22 mouse cellular contexts compared by ENCODE assay signal in the genomic region with DNA sequence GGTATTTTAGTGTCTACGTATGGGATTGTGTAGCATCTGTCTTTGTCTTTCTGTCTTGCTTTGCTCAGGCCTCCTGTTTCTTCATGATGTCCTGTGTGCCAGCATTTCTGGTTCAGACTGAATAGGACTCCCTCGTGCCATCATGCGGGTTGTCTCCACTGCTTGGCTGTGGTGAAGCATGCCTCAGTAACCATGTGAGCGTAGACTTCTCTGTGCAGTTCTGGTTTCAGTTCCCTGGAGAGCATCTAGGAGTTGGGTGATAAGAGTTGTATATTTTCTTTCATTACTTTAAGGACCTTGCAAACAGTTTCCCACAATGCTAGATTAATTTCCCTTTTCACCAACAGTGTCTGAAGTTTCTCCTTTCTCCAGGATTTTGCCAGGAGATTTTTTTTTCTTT. TPM values are rescaled to one million over a fixed set of nuclear protein-coding genes. Genes with fewer than 3 reads are reported as not detected.
DNase-seq lines count a peak whose midpoint lies in the region; ATAC-seq and TF ChIP-seq lines count a peak whose summit lies in the region.
"Had no signal": no experiment of that assay in that cellular context is flagged by ENCODE, and none has a peak within 500 bp of the region (broad histone marks: within the 10 kb centered on the region; RNA-seq: fewer than 3 reads in every experiment).

No protein-coding gene starts in this region.

- no peak for TF ChIP-seq RAD21 in CH12.LX (IDR thresholded peaks at IDR 0.05; ENCODE audit: low read depth, low read length)

- H3K4me2 ChIP-seq in heart, embryonic 13.5 days, result no peak overlapping the region
- H3K4me2 ChIP-seq in CH12.LX (ENCODE audit: insufficient read depth, low read depth, poor library complexity, severe bottlenecking), result no peak overlapping the region
- H3K4me2 ChIP-seq: embryonic facial prominence, embryonic 13.5 days; forebrain, embryonic 12.5 days; hindbrain, embryonic 12.5 days had no signal

- no peak for DNase-seq in heart, postnatal 10 days
- DNase-seq in CH12.LX (ENCODE audit: extremely low read depth), result peak; percentile 20
- no peak for DNase-seq in left cerebral cortex, postnatal 36 days (ENCODE audit: low spot score in 2 of 2)
- DNase-seq in left cerebral cortex, postnatal 10 days (ENCODE audit: extremely low spot score in 1 of 2, low spot score in 2 of 2), result no peak
- DNase-seq: adrenal gland, postnatal 10 days; B cell, adult 2 months; cerebellum, adult 11-12 months; cerebellum, adult 9-10 months; cerebellum, postnatal 25 days; gastrocnemius, postnatal 36 days; heart, postnatal 36 days had no signal

- no peaks in the 10 kb centered on the region for H3K79me2 ChIP-seq in CH12.LX (replicated peaks; ENCODE audit: control insufficient read depth, extremely low read depth, insufficient read depth, poor library complexity, severe bottlenecking)

- 78% methylated on average over 4 of the region's 4 CpGs for WGBS in heart, embryonic 13.5 days

- TF ChIP-seq EP300 in CH12.LX (IDR thresholded peaks at IDR 0.05; ENCODE audit: low read length), result no peak

- no peak overlapping the region for H3K4me3 ChIP-seq in heart, embryonic 13.5 days
- H3K4me3 ChIP-seq in CH12.LX (replicated peaks in 1 of 3; ENCODE audit: low read depth in 2 of 3, low read length in 2 of 3, poor library complexity in 1 of 3), result no peak overlapping the region
- H3K4me3 ChIP-seq: embryonic facial prominence, embryonic 13.5 days; forebrain, embryonic 12.5 days; hindbrain, embryonic 12.5 days had no signal

- no peak for ATAC-seq in heart, embryonic 13.5 days (ENCODE audit: extremely low read depth, insufficient number of reproducible peaks, low FRiP score, low TSS enrichment)
- ATAC-seq in common myeloid progenitor, adult 5-6 weeks (replicated peaks; ENCODE audit: low read depth, poor library complexity, severe bottlenecking), result peak; percentile 82
- ATAC-seq in megakaryocyte progenitor cell, adult 5-6 weeks (replicated peaks; ENCODE audit: poor library complexity), result peak; percentile 72
- ATAC-seq: CD4-positive, CD25-positive, alpha-beta regulatory T cell, adult 4 months; forebrain, embryonic 16.5 days; hindbrain, embryonic 16.5 days; inflammation-experienced regulatory T-cells, adult 6 months; intestine, postnatal 0 days had no signal

- TF ChIP-seq POLR2A in CH12.LX (IDR thresholded peaks at IDR 0.05; ENCODE audit: low read depth, low read length), result no peak

- H3K27me3 ChIP-seq in heart, embryonic 13.5 days (replicated peaks), result no peaks in the 10 kb centered on the region
- H3K27me3 ChIP-seq in CH12.LX (replicated peaks), result no peaks in the 10 kb centered on the region
- H3K27me3 ChIP-seq: embryonic facial prominence, embryonic 13.5 days; forebrain, embryonic 12.5 days; hindbrain, embryonic 12.5 days had no signal

- TF ChIP-seq CTCF in CH12.LX (conservative IDR thresholded peaks at IDR 0.05 in 1 of 2, IDR thresholded peaks at IDR 0.05 in 1 of 2; ENCODE audit: low read depth in 2 of 2, low read length in 2 of 2), result no peak

- intact Hi-C loops in heart, postnatal 10 days (cut with DNase I), result no loop called here
- intact Hi-C loops in left cerebral cortex, postnatal 36 days (cut with DNase I), result no loop called here
- intact Hi-C loops in left cerebral cortex, postnatal 10 days (cut with DNase I), result no loop called here

- 0 out of 2 replicates have a peak overlapping the region, but pooled peaks have one; percentile 25 for H3K27ac ChIP-seq in heart, embryonic 13.5 days (replicated peaks)
- H3K27ac ChIP-seq in CH12.LX (ENCODE audit: insufficient read depth, low read depth), result no peak overlapping the region
- H3K27ac ChIP-seq: embryonic facial prominence, embryonic 13.5 days; forebrain, embryonic 12.5 days; hindbrain, embryonic 12.5 days had no signal

- H3K36me3 ChIP-seq in heart, embryonic 13.5 days, result peaks cover 39% of the 10 kb centered on the region
- H3K36me3 ChIP-seq in CH12.LX (replicated peaks in 1 of 2; ENCODE audit: control insufficient read depth in 1 of 2, insufficient read depth in 1 of 2, low read length in 1 of 2), result peaks cover 0 to 21% of the 10 kb centered on the region in 2 experiments
- H3K36me3 ChIP-seq: embryonic facial prominence, embryonic 13.5 days; forebrain, embryonic 12.5 days; hindbrain, embryonic 12.5 days had no signal

- no peaks in the 10 kb centered on the region for H3K9me3 ChIP-seq in heart, embryonic 13.5 days
- no peaks in the 10 kb centered on the region for H3K9me3 ChIP-seq in CH12.LX (replicated peaks; ENCODE audit: low read length)
- H3K9me3 ChIP-seq: embryonic facial prominence, embryonic 13.5 days; forebrain, embryonic 12.5 days; hindbrain, embryonic 12.5 days had no signal

- H3K4me1 ChIP-seq in heart, embryonic 13.5 days, result peaks cover 72% of the 10 kb centered on the region
- peaks cover 0 to 8% of the 10 kb centered on the region in 2 experiments; a peak in 2 of 4 replicates for H3K4me1 ChIP-seq in CH12.LX (ENCODE audit: control insufficient read depth in 1 of 2, insufficient read depth in 2 of 2)
- H3K4me1 ChIP-seq: hindbrain, embryonic 12.5 days had no signal

- no peak overlapping the region for H3K9ac ChIP-seq in heart, embryonic 13.5 days
- no peak overlapping the region for H3K9ac ChIP-seq in CH12.LX (ENCODE audit: insufficient read depth, low read depth)
- H3K9ac ChIP-seq: embryonic facial prominence, embryonic 13.5 days; forebrain, embryonic 12.5 days; hindbrain, embryonic 12.5 days had no signal

- in situ Hi-C loops in CH12.LX (cut with MboI; ENCODE audit: low pct_ligation_motif_present, low pct_unique_long_range_greater_than_20kb, low sequenced_read_pairs), result no loop called here

- dilution Hi-C loops in CH12.LX (cut with MboI; ENCODE audit: extremely low pct_ligation_motif_present, extremely low pct_unique_long_range_greater_than_20kb, low sequenced_read_pairs), result no loop called here

TF ChIP-seq in CH12.LX, 34 proteins besides CTCF, POLR2A, EP300 and RAD21:
- no peak for TF ChIP-seq USF2 (conservative IDR thresholded peaks at IDR 0.05; ENCODE audit: low read depth, low read length)
- no peak for TF ChIP-seq PAX5 (IDR thresholded peaks at IDR 0.05; ENCODE audit: low read length)
- no peak for TF ChIP-seq NELFE (IDR thresholded peaks at IDR 0.05; ENCODE audit: low read depth, low read length)
- no peak for TF ChIP-seq BHLHE40 (IDR thresholded peaks at IDR 0.05; ENCODE audit: low read depth, low read length)
- no peak for TF ChIP-seq RCOR1 (conservative IDR thresholded peaks at IDR 0.05; ENCODE audit: low read depth, low read length)
- TF ChIP-seq MAX (IDR thresholded peaks at IDR 0.05; ENCODE audit: low read length), result no peak
- TF ChIP-seq POLR2AphosphoS2 (IDR thresholded peaks at IDR 0.05; ENCODE audit: low read depth, low read length), result no peak
- no peak for TF ChIP-seq KAT2A (IDR thresholded peaks at IDR 0.05; ENCODE audit: insufficient replicate concordance, low read length)
- no peak for TF ChIP-seq MAZ (IDR thresholded peaks at IDR 0.05; ENCODE audit: low read depth, low read length)
- TF ChIP-seq ZKSCAN1 (IDR thresholded peaks at IDR 0.05; ENCODE audit: borderline replicate concordance, low read depth, low read length), result no peak
- TF ChIP-seq UBTF (IDR thresholded peaks at IDR 0.05; ENCODE audit: low read depth, low read length), result no peak
- TF ChIP-seq NRF1 (IDR thresholded peaks at IDR 0.05; ENCODE audit: low read depth, low read length), result no peak
- TF ChIP-seq ZMIZ1 (IDR thresholded peaks at IDR 0.05; ENCODE audit: low read depth, low read length), result no peak
- TF ChIP-seq ETS1 (conservative IDR thresholded peaks at IDR 0.05; ENCODE audit: low read depth, low read length), result no peak
- no peak for TF ChIP-seq ZC3H11A (IDR thresholded peaks at IDR 0.05; ENCODE audit: low read depth, low read length)
- no peak for TF ChIP-seq ZNF384 (IDR thresholded peaks at IDR 0.05; ENCODE audit: low read depth, low read length)
- TF ChIP-seq TCF12 (IDR thresholded peaks at IDR 0.05; ENCODE audit: low read depth, low read length), result no peak
- TF ChIP-seq MEF2A (IDR thresholded peaks at IDR 0.05; ENCODE audit: borderline replicate concordance, low read depth, low read length), result no peak
- no peak for TF ChIP-seq MXI1 (IDR thresholded peaks at IDR 0.05; ENCODE audit: low read depth, low read length)

RNA-seq across cellular contexts. Expression of gene Fam198b, which starts 17.4 kb away (rescaled TPM):
- polyA plus RNA-seq in heart, embryonic 13.5 days (2015; fragmentation: Nextera tagmentation; extraction: Ambion mirVana), result 43.8 and 54.8 TPM in 2 replicates
- total RNA-seq in heart, postnatal 10 days (2021), result 10 to 100 TPM; 73.6 to 85.2 TPM
- 1.2 and 1.8 TPM in 2 replicates for total RNA-seq in CH12.LX (2012; rRNA removed)
- total RNA-seq in CH12.LX (2014; rRNA removed), result 6.7 and 8.5 TPM in 2 replicates
- 4.0 and 5.9 TPM in 2 replicates for polyA plus RNA-seq in CH12.LX (2012; ENCODE audit: insufficient read length, low read depth)
- 0.55 TPM in 1 of 2 replicates, not detected in the other for total RNA-seq in common myeloid progenitor, adult 5-6 weeks (2017)
- 0.12 and 2.8 TPM in 2 replicates for total RNA-seq in megakaryocyte progenitor cell, adult 5-6 weeks (2015)
- 0.04 and 2.6 TPM in 2 replicates for total RNA-seq in megakaryocyte progenitor cell, adult 5-6 weeks (2017)
- 10 to 100 TPM in 1 of 2 experiments, 1 to 10 TPM in 1; 7.4 to 11.2 TPM for total RNA-seq in left cerebral cortex, postnatal 36 days (2021)
- 1 to 10 TPM; 6.3 to 9.3 TPM for total RNA-seq in left cerebral cortex, postnatal 10 days (2021)
- polyA plus RNA-seq: CD4-positive, CD25-positive, alpha-beta regulatory T cell, adult 4 months had no signal

RNA-seq across cellular contexts. Expression of gene Tmem144, which starts 49.2 kb away (rescaled TPM):
- 9.3 and 12.1 TPM in 2 replicates for polyA plus RNA-seq in heart, embryonic 13.5 days (2015; fragmentation: Nextera tagmentation; extraction: Ambion mirVana)
- total RNA-seq in heart, postnatal 10 days (2021), result 1 to 10 TPM; 9.4 to 9.7 TPM
- total RNA-seq in CH12.LX (2012; rRNA removed) (0.55 and 0.59 TPM in 2 replicates), CH12.LX (2014; rRNA removed) (1.00 and 2.0 TPM in 2 replicates)
- polyA plus RNA-seq in CH12.LX (2012; ENCODE audit: insufficient read length, low read depth), result 1.3 and 1.6 TPM in 2 replicates
- total RNA-seq in common myeloid progenitor, adult 5-6 weeks (2017), result 1.1 and 7.4 TPM in 2 replicates
- 2.2 and 4.3 TPM in 2 replicates for total RNA-seq in megakaryocyte progenitor cell, adult 5-6 weeks (2015)
- 1.5 and 2.2 TPM in 2 replicates for total RNA-seq in megakaryocyte progenitor cell, adult 5-6 weeks (2017)
- total RNA-seq in left cerebral cortex, postnatal 36 days (2021), result 10 to 100 TPM; 10.6 to 12.4 TPM
- 1 to 10 TPM; 5.4 to 8.4 TPM for total RNA-seq in left cerebral cortex, postnatal 10 days (2021)
- polyA plus RNA-seq: CD4-positive, CD25-positive, alpha-beta regulatory T cell, adult 4 months had no signal

Comparison
In these comparisons a context has a peak if more than half of its experiments do, and no peak if none do; other contexts are left out.
1. RNA of gene Fam198b, which starts 17.4 kb away (total RNA-seq): 73.6 to 85.2 TPM in heart, postnatal 10 days; 7.4 to 11.2 TPM in left cerebral cortex, postnatal 36 days, 6.3 to 9.3 TPM in left cerebral cortex, postnatal 10 days, 1.2 to 8.5 TPM in CH12.LX, 0.55 TPM in common myeloid progenitor, adult 5-6 weeks and 0.04 to 2.8 TPM in megakaryocyte progenitor cell, adult 5-6 weeks; every median in the first group is over 4 times any median in the second.